ENCODE assay signal across 19 mouse cellular contexts in genomic region chr16:78443262-78443661, GRCm38 (mm10).
DNase-seq lines count a peak whose midpoint lies in the region; ATAC-seq and TF ChIP-seq lines count a peak whose summit lies in the region.
"Had no signal": no experiment of that assay in that cellular context is flagged by ENCODE, and none has a peak within 500 bp of the region (broad histone marks: within the 10 kb centered on the region; RNA-seq: fewer than 3 reads in every experiment).

No protein-coding gene starts in this region.

- no peak overlapping the region for H3K4me3 ChIP-seq in forebrain, embryonic 15.5 days
- no peak overlapping the region for H3K4me3 ChIP-seq in forebrain, embryonic 12.5 days (replicated peaks)
- H3K4me3 ChIP-seq in hindbrain, postnatal 0 days (ENCODE audit: low read length), result no peak overlapping the region
- H3K4me3 ChIP-seq in hindbrain, embryonic 12.5 days, result no peak overlapping the region
- no peak overlapping the region for H3K4me3 ChIP-seq in neural tube, embryonic 15.5 days (replicated peaks)
- H3K4me3 ChIP-seq: forebrain, embryonic 13.5 days; heart, embryonic 10.5 days; hindbrain, embryonic 15.5 days had no signal

- H3K9ac ChIP-seq in forebrain, embryonic 15.5 days (replicated peaks), result no peak overlapping the region
- H3K9ac ChIP-seq in forebrain, embryonic 12.5 days, result no peak overlapping the region
- H3K9ac ChIP-seq in hindbrain, postnatal 0 days (replicated peaks; ENCODE audit: low read length), result no peak overlapping the region
- no peak overlapping the region for H3K9ac ChIP-seq in hindbrain, embryonic 12.5 days
- no peak overlapping the region for H3K9ac ChIP-seq in neural tube, embryonic 15.5 days (replicated peaks)
- H3K9ac ChIP-seq: forebrain, embryonic 13.5 days; hindbrain, embryonic 15.5 days had no signal

- 85% methylated on average over 8 of the region's 8 CpGs for WGBS in forebrain, embryonic 15.5 days
- 90% methylated on average over 8 of the region's 8 CpGs for WGBS in forebrain, embryonic 12.5 days
- WGBS in hindbrain, postnatal 0 days, result 71% methylated on average over 8 of the region's 8 CpGs
- 93% methylated on average over 8 of the region's 8 CpGs for WGBS in hindbrain, embryonic 12.5 days
- WGBS in neural tube, embryonic 15.5 days, result 85% methylated on average over 8 of the region's 8 CpGs

- H3K36me3 ChIP-seq in forebrain, embryonic 15.5 days, result no peaks in the 10 kb centered on the region
- H3K36me3 ChIP-seq in forebrain, embryonic 12.5 days (replicated peaks), result no peaks in the 10 kb centered on the region
- H3K36me3 ChIP-seq in hindbrain, postnatal 0 days (ENCODE audit: insufficient read depth, low read length), result no peaks in the 10 kb centered on the region
- H3K36me3 ChIP-seq in hindbrain, embryonic 12.5 days, result no peaks in the 10 kb centered on the region
- H3K36me3 ChIP-seq in neural tube, embryonic 15.5 days, result no peaks in the 10 kb centered on the region
- H3K36me3 ChIP-seq: G1E; heart, embryonic 10.5 days; hindbrain, embryonic 15.5 days had no signal

- H3K9me3 ChIP-seq in forebrain, embryonic 15.5 days, result no peaks in the 10 kb centered on the region
- H3K9me3 ChIP-seq in forebrain, embryonic 12.5 days, result 0 out of 2 replicates have a peak, but pooled peaks cover 4% of the 10 kb centered on the region
- H3K9me3 ChIP-seq in hindbrain, postnatal 0 days (ENCODE audit: low read length), result no peaks in the 10 kb centered on the region
- H3K9me3 ChIP-seq in hindbrain, embryonic 12.5 days (replicated peaks), result no peaks in the 10 kb centered on the region
- H3K9me3 ChIP-seq in neural tube, embryonic 15.5 days (replicated peaks), result no peaks in the 10 kb centered on the region
- H3K9me3 ChIP-seq: forebrain, embryonic 13.5 days; heart, embryonic 10.5 days; hindbrain, embryonic 15.5 days had no signal

- no peak for TF ChIP-seq CTCF in hindbrain, postnatal 0 days (IDR thresholded peaks at IDR 0.05; ENCODE audit: low read depth)

- H3K27me3 ChIP-seq in forebrain, embryonic 15.5 days, result no peaks in the 10 kb centered on the region
- H3K27me3 ChIP-seq in forebrain, embryonic 12.5 days, result no peaks in the 10 kb centered on the region
- H3K27me3 ChIP-seq in hindbrain, postnatal 0 days (ENCODE audit: insufficient read depth, low read length), result no peaks in the 10 kb centered on the region
- no peaks in the 10 kb centered on the region for H3K27me3 ChIP-seq in hindbrain, embryonic 12.5 days
- no peaks in the 10 kb centered on the region for H3K27me3 ChIP-seq in neural tube, embryonic 15.5 days (replicated peaks)
- H3K27me3 ChIP-seq: forebrain, embryonic 13.5 days; hindbrain, embryonic 15.5 days had no signal

- DNase-seq in hindbrain, postnatal 0 days (ENCODE audit: low spot score), result peak; percentile 13
- DNase-seq in neural tube, embryonic 10.5 days (ENCODE audit: extremely low spot score, low spot score), result no peak
- peak; percentile 29 to 37 for DNase-seq in right cerebral cortex, postnatal 10 days (ENCODE audit: low spot score in 2 of 2)
- no peak for DNase-seq in adipocyte (ENCODE audit: low spot score)
- DNase-seq: adrenal gland, adult 2 months; gastrocnemius, postnatal 36 days; heart, postnatal 10 days; kidney, adult 11 months; kidney, postnatal 14 days; lung, adult 18-20 months had no signal

- no peak for ATAC-seq in forebrain, embryonic 15.5 days (replicated peaks)
- ATAC-seq in forebrain, embryonic 12.5 days (ENCODE audit: low FRiP score), result no peak
- peak; percentile 27; the same call in 1 of the 2 replicates for ATAC-seq in hindbrain, postnatal 0 days
- ATAC-seq in hindbrain, embryonic 12.5 days (ENCODE audit: low FRiP score), result no peak
- ATAC-seq in neural tube, embryonic 15.5 days (ENCODE audit: low FRiP score), result 0 out of 2 replicates have a peak, but pooled peaks have one; percentile 61
- ATAC-seq: CD4-positive, CD25-positive, alpha-beta regulatory T cell, adult 4 months; forebrain, embryonic 13.5 days had no signal

- no peak overlapping the region for H3K4me2 ChIP-seq in forebrain, embryonic 15.5 days (replicated peaks)
- H3K4me2 ChIP-seq in forebrain, embryonic 12.5 days, result no peak overlapping the region
- H3K4me2 ChIP-seq in hindbrain, postnatal 0 days (ENCODE audit: low read depth, low read length), result no peak overlapping the region
- H3K4me2 ChIP-seq in hindbrain, embryonic 12.5 days (replicated peaks), result no peak overlapping the region
- no peak overlapping the region for H3K4me2 ChIP-seq in neural tube, embryonic 15.5 days
- H3K4me2 ChIP-seq: forebrain, embryonic 13.5 days; hindbrain, embryonic 15.5 days had no signal

- 0 out of 2 replicates have a peak overlapping the region, but pooled peaks have one; percentile 9 for H3K27ac ChIP-seq in forebrain, embryonic 15.5 days (replicated peaks)
- no peak overlapping the region for H3K27ac ChIP-seq in forebrain, embryonic 12.5 days
- no peak overlapping the region for H3K27ac ChIP-seq in hindbrain, postnatal 0 days
- H3K27ac ChIP-seq in hindbrain, embryonic 12.5 days, result no peak overlapping the region
- H3K27ac ChIP-seq in neural tube, embryonic 15.5 days (replicated peaks), result no peak overlapping the region
- H3K27ac ChIP-seq: forebrain, embryonic 13.5 days; heart, embryonic 10.5 days; hindbrain, embryonic 15.5 days had no signal

- no peaks in the 10 kb centered on the region for H3K4me1 ChIP-seq in forebrain, embryonic 15.5 days
- H3K4me1 ChIP-seq in forebrain, embryonic 12.5 days, result no peaks in the 10 kb centered on the region
- no peaks in the 10 kb centered on the region for H3K4me1 ChIP-seq in hindbrain, postnatal 0 days (ENCODE audit: insufficient read depth, low read length)
- H3K4me1 ChIP-seq in hindbrain, embryonic 12.5 days, result no peaks in the 10 kb centered on the region
- no peaks in the 10 kb centered on the region for H3K4me1 ChIP-seq in neural tube, embryonic 15.5 days
- H3K4me1 ChIP-seq: forebrain, embryonic 13.5 days; heart, embryonic 10.5 days; hindbrain, embryonic 15.5 days had no signal

Comparison
In these comparisons a context has a peak if more than half of its experiments do, and no peak if none do; other contexts are left out.
1. ATAC-seq: peak in hindbrain, postnatal 0 days (single experiment) and neural tube, embryonic 15.5 days (single experiment); none in forebrain, embryonic 15.5 days (single experiment), forebrain, embryonic 12.5 days (single experiment) and hindbrain, embryonic 12.5 days (single experiment).
2. DNase-seq: peak in hindbrain, postnatal 0 days (single experiment) and right cerebral cortex, postnatal 10 days (2 of 2); none in neural tube, embryonic 10.5 days (single experiment) and adipocyte (single experiment).